Mouse (Mus musculus): Measurements from ENCODE around the gene Hist1h2bj. TPM values are rescaled to one million over a fixed set of nuclear protein-coding genes. Genes with fewer than 3 reads are reported as not detected.

The Hist1h2bj gene
- polyA plus RNA-seq, 1 experiment, result 0.69 TPM

GRCm38 (mm10) chr13:22013716-22014115 is 29.3 kb upstream of the Hist1h2bj start:
- no peaks in the 10 kb centered on the region for H3K4me1 ChIP-seq (ENCODE audit: control insufficient read depth, insufficient read depth, low read length)
- no peak overlapping the region for H3K27ac ChIP-seq (ENCODE audit: insufficient read depth, low read length)
- H3K4me3 ChIP-seq (ENCODE audit: insufficient read depth, low read length), result no peak overlapping the region
- TF ChIP-seq CTCF (IDR thresholded peaks at IDR 0.05; ENCODE audit: extremely low read depth, insufficient read depth, low read length) (no peak), POLR2A (IDR thresholded peaks at IDR 0.05; ENCODE audit: extremely low read depth, insufficient read depth, low read length) (no peak)

GRCm38 (mm10) chr13:22014411-22014845 is 28.6 kb upstream of the Hist1h2bj start:
- Histone ChIP-seq H3K27ac (ENCODE audit: insufficient read depth, low read length) (no peak overlapping the region), H3K4me1 (ENCODE audit: control insufficient read depth, insufficient read depth, low read length) (no peaks in the 10 kb centered on the region), H3K4me3 (ENCODE audit: insufficient read depth, low read length) (no peak overlapping the region)
- no peak for TF ChIP-seq POLR2A (IDR thresholded peaks at IDR 0.05; ENCODE audit: extremely low read depth, insufficient read depth, low read length)
- no peak for TF ChIP-seq CTCF (IDR thresholded peaks at IDR 0.05; ENCODE audit: extremely low read depth, insufficient read depth, low read length)

GRCm38 (mm10) chr13:22015479-22016450 is 27.2 kb upstream of the Hist1h2bj start:
- Histone ChIP-seq H3K4me3 (ENCODE audit: insufficient read depth, low read length) (no peak overlapping the region), H3K4me1 (ENCODE audit: control insufficient read depth, insufficient read depth, low read length) (no peaks in the 10 kb centered on the region), H3K27ac (ENCODE audit: insufficient read depth, low read length) (no peak overlapping the region)
- TF ChIP-seq POLR2A (IDR thresholded peaks at IDR 0.05; ENCODE audit: extremely low read depth, insufficient read depth, low read length) (no peak), CTCF (IDR thresholded peaks at IDR 0.05; ENCODE audit: extremely low read depth, insufficient read depth, low read length) (no peak)

- TF ChIP-seq CTCF (IDR thresholded peaks at IDR 0.05; ENCODE audit: extremely low read depth, insufficient read depth, low read length) (no peak), POLR2A (IDR thresholded peaks at IDR 0.05; ENCODE audit: extremely low read depth, insufficient read depth, low read length) (no peak)
- peak overlapping the region; percentile 27 for H3K4me3 ChIP-seq (ENCODE audit: insufficient read depth, low read length)
- no peak overlapping the region for H3K27ac ChIP-seq (ENCODE audit: insufficient read depth, low read length)
- H3K4me1 ChIP-seq (ENCODE audit: control insufficient read depth, insufficient read depth, low read length), result no peaks in the 10 kb centered on the region
Measured at GRCm38 (mm10) chr13:22019934-22020835, 22.8 kb upstream of the Hist1h2bj start.

- Histone ChIP-seq H3K4me1 (ENCODE audit: control insufficient read depth, insufficient read depth, low read length) (no peaks in the 10 kb centered on the region), H3K27ac (ENCODE audit: insufficient read depth, low read length) (no peak overlapping the region), H3K4me3 (ENCODE audit: insufficient read depth, low read length) (peak overlapping the region; percentile 27; the same call in 1 of the 2 replicates)
- no peak for TF ChIP-seq POLR2A (IDR thresholded peaks at IDR 0.05; ENCODE audit: extremely low read depth, insufficient read depth, low read length)
- no peak for TF ChIP-seq CTCF (IDR thresholded peaks at IDR 0.05; ENCODE audit: extremely low read depth, insufficient read depth, low read length)
Measured at GRCm38 (mm10) chr13:22020901-22021339, 22.1 kb upstream of the Hist1h2bj start.

- TF ChIP-seq POLR2A (IDR thresholded peaks at IDR 0.05; ENCODE audit: extremely low read depth, insufficient read depth, low read length), result no peak
- no peak for TF ChIP-seq CTCF (IDR thresholded peaks at IDR 0.05; ENCODE audit: extremely low read depth, insufficient read depth, low read length)
- H3K27ac ChIP-seq (ENCODE audit: insufficient read depth, low read length), result no peak overlapping the region
- H3K4me1 ChIP-seq (ENCODE audit: control insufficient read depth, insufficient read depth, low read length), result no peaks in the 10 kb centered on the region
- peak overlapping the region; percentile 27 for H3K4me3 ChIP-seq (ENCODE audit: insufficient read depth, low read length)
Measured at GRCm38 (mm10) chr13:22021581-22021980, 21.4 kb upstream of the Hist1h2bj start.

GRCm38 (mm10) chr13:22022241-22022640 is 20.8 kb upstream of the Hist1h2bj start:
- H3K4me3 ChIP-seq (ENCODE audit: insufficient read depth, low read length), result peak overlapping the region; percentile 27; the same call in 1 of the 2 replicates
- no peak overlapping the region for H3K27ac ChIP-seq (ENCODE audit: insufficient read depth, low read length)
- TF ChIP-seq POLR2A (IDR thresholded peaks at IDR 0.05; ENCODE audit: extremely low read depth, insufficient read depth, low read length), result no peak
- no peak for TF ChIP-seq CTCF (IDR thresholded peaks at IDR 0.05; ENCODE audit: extremely low read depth, insufficient read depth, low read length)
- H3K4me1 ChIP-seq (ENCODE audit: control insufficient read depth, insufficient read depth, low read length), result no peaks in the 10 kb centered on the region

GRCm38 (mm10) chr13:22026058-22027031 is 16.7 kb upstream of the Hist1h2bj start:
- no peaks in the 10 kb centered on the region for H3K4me1 ChIP-seq (ENCODE audit: control insufficient read depth, insufficient read depth, low read length)
- TF ChIP-seq CTCF (IDR thresholded peaks at IDR 0.05; ENCODE audit: extremely low read depth, insufficient read depth, low read length) (no peak), POLR2A (IDR thresholded peaks at IDR 0.05; ENCODE audit: extremely low read depth, insufficient read depth, low read length) (no peak)
- H3K4me3 ChIP-seq (ENCODE audit: insufficient read depth, low read length), result peak overlapping the region; percentile 60
- H3K27ac ChIP-seq (ENCODE audit: insufficient read depth, low read length), result no peak overlapping the region

Measured in cortical plate, adult 2 months (tissue).